Mouse (Mus musculus): Measurements from ENCODE around the gene Cnst. TPM values are rescaled to one million over a fixed set of nuclear protein-coding genes. Genes with fewer than 3 reads are reported as not detected.

Gene Cnst
- polyA plus RNA-seq, 1 experiment from 2014 or later = 6.3 TPM

DNA sequence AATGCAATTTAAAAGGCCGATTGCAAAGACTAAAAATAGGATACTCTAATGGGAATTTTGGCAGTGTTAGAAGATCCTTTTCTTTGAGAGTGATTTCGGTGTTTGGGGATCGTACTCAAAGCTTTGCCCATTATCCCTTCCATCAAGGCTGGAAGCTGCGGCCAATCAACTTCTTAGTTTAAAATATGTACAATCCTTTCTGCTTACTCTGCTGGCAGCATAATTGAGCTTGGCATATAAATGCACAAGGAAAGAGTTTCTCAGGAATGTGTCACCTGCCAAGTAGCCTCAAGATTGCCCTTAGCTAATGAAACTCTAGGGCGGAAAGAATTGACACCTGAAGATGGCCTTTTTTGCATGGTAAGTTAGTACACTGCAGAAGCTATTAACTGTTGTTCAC, 1.0 kb downstream of the Cnst start:
- H3K36me3 ChIP-seq (ENCODE audit: inconsistent target) = no peaks in the 10 kb centered on the region
- H3K79me2 ChIP-seq (ENCODE audit: inconsistent target) = peaks cover 82% of the 10 kb centered on the region
- H3K27ac ChIP-seq = peak overlapping the region; percentile 39; the same call in 1 of the 2 replicates
- WGBS (ENCODE audit: missing documents) = 31% methylated on average over 5 of the region's 5 CpGs
- H3K4me3 ChIP-seq (ENCODE audit: inconsistent target) = peak overlapping the region; percentile 63

- WGBS (ENCODE audit: missing documents) = 87% methylated on average over 11 of the region's 11 CpGs
- no peak overlapping the region for H3K27ac ChIP-seq
- H3K79me2 ChIP-seq (ENCODE audit: inconsistent target) = peaks cover 82% of the 10 kb centered on the region
- no peaks in the 10 kb centered on the region for H3K36me3 ChIP-seq (ENCODE audit: inconsistent target)
- H3K4me3 ChIP-seq (ENCODE audit: inconsistent target) = no peak overlapping the region
These were observed 2.0 kb downstream of the Cnst start for GRCm38 (mm10) chr1:179548220-179548619.

DNA sequence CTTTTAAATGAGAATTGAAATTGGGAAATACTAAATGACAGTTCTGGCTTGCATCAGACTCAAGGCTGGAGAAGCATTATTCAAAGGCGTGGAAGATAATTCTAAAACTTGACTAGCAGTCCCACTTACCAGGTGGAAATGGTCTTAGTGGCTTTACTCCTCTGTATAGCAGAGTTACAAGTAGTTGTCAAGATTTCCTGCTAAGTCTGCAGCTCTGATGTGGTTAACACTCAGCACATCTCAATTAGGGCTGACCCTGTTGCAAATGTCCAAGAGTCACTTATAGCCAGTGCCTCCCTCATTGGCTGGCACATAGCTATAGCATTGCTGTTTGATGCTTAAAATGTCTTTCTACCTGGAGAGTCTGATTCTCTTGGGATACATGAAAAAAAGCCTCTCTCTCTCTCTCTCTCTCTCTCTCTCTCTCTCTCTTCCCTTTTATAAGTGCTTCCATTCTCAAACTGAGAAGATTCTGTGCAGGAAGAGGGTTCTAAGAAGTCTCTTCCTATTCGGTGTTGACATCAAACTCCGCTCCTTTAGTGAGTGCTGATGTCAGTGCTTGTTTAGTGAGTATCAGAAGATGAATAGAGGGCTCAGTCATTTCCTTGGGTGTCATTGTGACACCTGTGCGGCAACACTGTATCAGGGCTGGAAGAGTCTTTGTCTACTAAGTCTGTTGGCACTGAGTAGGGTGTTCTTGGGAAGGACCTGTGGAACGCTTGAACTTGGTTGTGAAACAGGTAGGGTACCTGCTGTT, 3.0 kb downstream of the Cnst start:
- Histone ChIP-seq H3K4me3 (ENCODE audit: inconsistent target) (no peak overlapping the region), H3K79me2 (ENCODE audit: inconsistent target) (peaks cover 82% of the 10 kb centered on the region), H3K36me3 (ENCODE audit: inconsistent target) (no peaks in the 10 kb centered on the region), H3K27ac (no peak overlapping the region)
- 75% methylated on average over 5 of the region's 5 CpGs for WGBS (ENCODE audit: missing documents)

GRCm38 (mm10) chr1:179551336-179551735, 5.2 kb downstream of the Cnst start:
- Histone ChIP-seq H3K4me3 (ENCODE audit: inconsistent target) (no peak overlapping the region), H3K36me3 (ENCODE audit: inconsistent target) (no peaks in the 10 kb centered on the region), H3K27ac (no peak overlapping the region), H3K79me2 (ENCODE audit: inconsistent target) (peaks cover 89% of the 10 kb centered on the region; the same call in 1 of the 2 replicates)
- WGBS (ENCODE audit: missing documents) = 50% methylated on average over 3 of the region's 3 CpGs

- Histone ChIP-seq H3K4me3 (ENCODE audit: inconsistent target) (no peak overlapping the region), H3K27ac (no peak overlapping the region), H3K79me2 (ENCODE audit: inconsistent target) (peaks cover 93% of the 10 kb centered on the region; the same call in 1 of the 2 replicates), H3K36me3 (ENCODE audit: inconsistent target) (no peaks in the 10 kb centered on the region)
- 71% methylated on average over 4 of the region's 4 CpGs for WGBS (ENCODE audit: missing documents)
These were observed 5.8 kb downstream of the Cnst start for GRCm38 (mm10) chr1:179551921-179552320.

DNA sequence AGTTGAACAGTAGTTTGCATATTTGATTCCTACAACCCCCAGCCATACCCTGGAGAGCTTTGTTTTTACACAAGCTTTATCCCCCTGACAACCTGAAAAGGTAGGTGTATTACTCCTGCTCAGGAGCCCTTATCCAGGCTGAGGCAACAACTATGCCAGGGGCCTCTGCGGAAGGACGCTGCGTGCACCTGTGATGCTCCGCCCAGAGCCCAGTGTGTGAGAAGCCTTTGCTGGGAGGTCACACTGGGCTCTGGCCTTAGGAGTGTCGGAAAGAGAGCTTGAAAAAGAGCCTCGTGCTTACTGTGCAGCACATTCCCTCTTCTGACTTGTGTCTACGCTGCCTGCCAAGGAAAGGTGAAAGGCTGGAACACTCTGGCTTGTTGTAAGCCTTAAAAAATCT, 6.6 kb downstream of the Cnst start:
- WGBS (ENCODE audit: missing documents) = 91% methylated on average over 7 of the region's 7 CpGs

DNA sequence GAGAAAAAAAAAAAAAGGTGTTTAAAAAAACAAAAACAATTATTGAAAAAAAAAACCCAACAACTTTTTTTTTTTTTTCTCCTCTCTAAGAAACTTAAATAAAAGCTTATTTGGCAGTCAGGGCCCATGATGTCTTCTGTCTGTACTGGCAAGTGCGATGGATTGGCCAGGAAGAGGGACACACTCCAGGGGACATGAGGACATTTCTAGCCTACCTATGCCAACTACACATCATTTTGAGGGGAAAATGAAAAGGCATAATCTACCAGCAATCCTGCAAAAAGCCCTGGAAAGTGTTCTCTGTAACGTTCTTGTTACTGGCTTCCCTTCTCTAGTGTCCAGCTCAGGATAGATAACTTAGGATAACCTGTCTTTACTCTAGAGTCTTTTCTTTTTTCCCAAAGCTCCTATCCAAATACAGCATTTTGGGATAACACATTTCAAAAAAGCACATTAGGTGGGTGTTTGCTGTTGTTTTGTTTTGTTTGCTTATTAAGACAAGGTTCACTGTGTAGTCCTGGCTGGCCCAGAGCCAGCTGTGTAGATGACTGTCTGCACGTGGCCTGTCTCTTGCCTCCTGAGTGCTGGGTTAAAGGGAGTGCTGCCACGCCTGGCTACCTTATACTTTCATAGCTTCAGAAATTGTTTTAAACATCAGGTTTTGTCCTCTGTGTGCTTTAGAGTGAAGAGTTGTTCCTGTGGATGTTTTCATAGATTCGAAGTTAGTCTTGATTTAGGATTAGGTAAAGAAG, 7.2 kb downstream of the Cnst start:
- WGBS (ENCODE audit: missing documents) = 84% methylated on average over 5 of the region's 5 CpGs
- Histone ChIP-seq H3K79me2 (ENCODE audit: inconsistent target) (peaks cover 89% of the 10 kb centered on the region; the same call in 1 of the 2 replicates), H3K4me3 (ENCODE audit: inconsistent target) (no peak overlapping the region), H3K36me3 (ENCODE audit: inconsistent target) (no peaks in the 10 kb centered on the region), H3K27ac (no peak overlapping the region)

More for the DNA sequence above, 6.6 kb downstream of the Cnst start:
- Histone ChIP-seq H3K27ac (no peak overlapping the region), H3K4me3 (ENCODE audit: inconsistent target) (no peak overlapping the region), H3K79me2 (ENCODE audit: inconsistent target) (peaks cover 93% of the 10 kb centered on the region; the same call in 1 of the 2 replicates), H3K36me3 (ENCODE audit: inconsistent target) (no peaks in the 10 kb centered on the region)

- no peak overlapping the region for H3K4me3 ChIP-seq (ENCODE audit: inconsistent target)
- H3K36me3 ChIP-seq (ENCODE audit: inconsistent target) = no peaks in the 10 kb centered on the region
- no peak overlapping the region for H3K27ac ChIP-seq
- WGBS (ENCODE audit: missing documents) = 75% methylated on average over 4 of the region's 4 CpGs
- H3K79me2 ChIP-seq (ENCODE audit: inconsistent target) = peaks cover 86% of the 10 kb centered on the region; the same call in 1 of the 2 replicates
These were observed 7.8 kb downstream of the Cnst start for GRCm38 (mm10) chr1:179553949-179554347.

GRCm38 (mm10) chr1:179556921-179557320, 10.8 kb downstream of the Cnst start:
- H3K36me3 ChIP-seq (ENCODE audit: inconsistent target) = no peaks in the 10 kb centered on the region
- H3K79me2 ChIP-seq (ENCODE audit: inconsistent target) = peaks cover 60% of the 10 kb centered on the region; the same call in 1 of the 2 replicates
- no peak overlapping the region for H3K4me3 ChIP-seq (ENCODE audit: inconsistent target)
- H3K27ac ChIP-seq = no peak overlapping the region
- 91% methylated on average over 3 of the region's 3 CpGs for WGBS (ENCODE audit: missing documents)

DNA sequence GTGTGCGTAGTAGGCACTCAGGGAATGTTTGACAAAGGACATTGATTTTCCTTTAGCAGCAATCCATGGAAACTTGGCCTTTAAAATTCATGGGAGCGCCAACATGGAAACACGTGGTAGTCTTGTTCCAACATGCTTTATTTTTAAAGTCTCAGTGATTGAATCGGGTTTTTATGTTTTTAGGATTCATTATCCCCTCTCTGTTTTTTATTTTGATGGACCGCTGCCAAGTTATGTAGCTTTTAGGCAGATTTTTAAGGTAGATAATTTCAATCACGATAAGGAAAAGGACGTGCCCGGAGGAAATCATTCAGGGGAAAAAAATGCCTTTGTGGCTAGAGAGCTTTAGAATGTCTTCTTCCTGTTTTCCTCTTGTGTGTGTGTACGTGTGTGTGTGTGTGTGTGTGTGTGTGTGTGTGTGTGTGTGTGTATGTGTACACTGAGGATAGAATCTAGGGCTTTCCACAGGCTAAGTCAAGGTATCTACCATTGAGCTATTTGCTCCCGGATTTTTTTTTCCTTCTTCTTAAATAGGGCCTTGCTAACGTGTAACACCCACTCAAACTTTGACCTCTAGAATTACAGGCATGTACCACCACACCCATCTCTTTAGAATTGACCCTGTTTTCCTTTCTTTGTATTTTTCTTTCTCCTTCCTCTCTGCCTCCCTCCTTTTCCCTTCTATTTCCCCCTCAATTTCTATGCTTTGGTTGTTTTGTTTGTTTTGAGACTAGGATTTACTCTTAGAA, 13.4 kb downstream of the Cnst start:
- 70% methylated on average over 10 of the region's 11 CpGs for WGBS (ENCODE audit: missing documents)
- no peak overlapping the region for H3K4me3 ChIP-seq (ENCODE audit: inconsistent target)
- no peaks in the 10 kb centered on the region for H3K36me3 ChIP-seq (ENCODE audit: inconsistent target)
- no peak overlapping the region for H3K27ac ChIP-seq
- H3K79me2 ChIP-seq (ENCODE audit: inconsistent target) = peaks cover 53% of the 10 kb centered on the region; the same call in 1 of the 2 replicates

DNA sequence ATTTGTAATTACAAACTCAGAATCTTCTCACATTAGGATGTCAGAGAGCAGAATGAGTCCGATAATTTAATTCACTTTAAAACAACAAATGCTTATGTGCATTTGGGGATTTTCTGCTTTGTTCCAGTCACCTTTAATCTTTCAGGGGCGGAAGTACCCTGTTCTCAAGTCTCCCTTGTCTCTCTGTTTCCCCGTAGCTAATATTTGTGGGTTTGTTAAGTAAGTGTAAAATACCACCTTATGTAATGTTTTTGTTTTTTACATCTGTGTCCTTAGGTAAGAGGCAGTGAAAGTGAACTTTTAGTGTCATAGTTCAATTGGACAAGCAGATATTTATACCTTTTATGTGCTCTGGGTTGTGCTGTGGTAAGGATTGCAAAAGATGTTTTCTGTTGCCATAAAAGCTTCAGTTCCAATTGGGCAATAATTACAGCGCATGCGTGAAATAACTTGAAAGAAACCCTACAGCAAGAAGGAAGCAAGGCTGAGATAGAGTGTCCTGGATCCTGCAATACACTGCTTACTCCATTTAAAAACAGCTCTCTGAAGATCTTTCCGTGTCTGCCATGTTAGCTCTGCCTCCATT, 14.8 kb downstream of the Cnst start:
- Histone ChIP-seq H3K36me3 (ENCODE audit: inconsistent target) (no peaks in the 10 kb centered on the region), H3K27ac (no peak overlapping the region), H3K4me3 (ENCODE audit: inconsistent target) (no peak overlapping the region), H3K79me2 (ENCODE audit: inconsistent target) (peaks cover 40% of the 10 kb centered on the region; the same call in 1 of the 2 replicates)
- 43% methylated on average over 6 of the region's 6 CpGs for WGBS (ENCODE audit: missing documents)

GRCm38 (mm10) chr1:179563211-179563610, 17.0 kb downstream of the Cnst start:
- no peak overlapping the region for H3K27ac ChIP-seq
- H3K36me3 ChIP-seq (ENCODE audit: inconsistent target) = no peaks in the 10 kb centered on the region
- no peak overlapping the region for H3K4me3 ChIP-seq (ENCODE audit: inconsistent target)
- 95% methylated on average over 4 of the region's 4 CpGs for WGBS (ENCODE audit: missing documents)
- peaks cover 20% of the 10 kb centered on the region; the same call in 1 of the 2 replicates for H3K79me2 ChIP-seq (ENCODE audit: inconsistent target)

DNA sequence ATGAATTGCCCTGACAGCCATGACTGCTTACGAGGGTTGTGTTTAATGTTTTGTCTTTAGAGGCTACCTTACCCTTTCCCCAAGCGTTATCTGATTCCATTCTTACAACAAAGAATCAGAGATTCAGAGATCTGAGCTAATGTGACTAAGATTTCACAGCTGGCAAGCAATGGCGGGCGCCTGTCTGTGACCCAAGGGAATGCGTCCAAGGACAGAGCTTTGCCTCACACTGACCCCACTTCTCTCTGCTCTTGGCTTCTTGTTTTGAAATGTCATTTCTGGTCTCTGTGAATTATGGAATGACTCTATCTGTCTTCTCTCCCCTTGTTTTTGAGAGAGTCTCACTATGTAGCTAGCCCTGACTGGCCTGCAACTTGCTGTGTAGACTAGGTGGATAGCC, 17.8 kb downstream of the Cnst start:
- Histone ChIP-seq H3K4me3 (ENCODE audit: inconsistent target) (no peak overlapping the region), H3K36me3 (ENCODE audit: inconsistent target) (no peaks in the 10 kb centered on the region), H3K27ac (no peak overlapping the region), H3K79me2 (ENCODE audit: inconsistent target) (peaks cover 20% of the 10 kb centered on the region; the same call in 1 of the 2 replicates)
- 97% methylated on average over 5 of the region's 5 CpGs for WGBS (ENCODE audit: missing documents)

- H3K79me2 ChIP-seq (ENCODE audit: inconsistent target) = peaks cover 13% of the 10 kb centered on the region; the same call in 1 of the 2 replicates
- WGBS (ENCODE audit: missing documents) = 90% methylated on average over 7 of the region's 7 CpGs
- H3K4me3 ChIP-seq (ENCODE audit: inconsistent target) = no peak overlapping the region
- H3K36me3 ChIP-seq (ENCODE audit: inconsistent target) = no peaks in the 10 kb centered on the region
- no peak overlapping the region for H3K27ac ChIP-seq
These were observed 21.4 kb downstream of the Cnst start for GRCm38 (mm10) chr1:179567558-179567957.

Data from macrophage (primary cell).